Mouse (Mus musculus): ENCODE data around the gene Sowaha.
A peak's percentile ranks its signal among the peaks of the same experiment; 100 is the strongest.

Sowaha gene

DNA sequence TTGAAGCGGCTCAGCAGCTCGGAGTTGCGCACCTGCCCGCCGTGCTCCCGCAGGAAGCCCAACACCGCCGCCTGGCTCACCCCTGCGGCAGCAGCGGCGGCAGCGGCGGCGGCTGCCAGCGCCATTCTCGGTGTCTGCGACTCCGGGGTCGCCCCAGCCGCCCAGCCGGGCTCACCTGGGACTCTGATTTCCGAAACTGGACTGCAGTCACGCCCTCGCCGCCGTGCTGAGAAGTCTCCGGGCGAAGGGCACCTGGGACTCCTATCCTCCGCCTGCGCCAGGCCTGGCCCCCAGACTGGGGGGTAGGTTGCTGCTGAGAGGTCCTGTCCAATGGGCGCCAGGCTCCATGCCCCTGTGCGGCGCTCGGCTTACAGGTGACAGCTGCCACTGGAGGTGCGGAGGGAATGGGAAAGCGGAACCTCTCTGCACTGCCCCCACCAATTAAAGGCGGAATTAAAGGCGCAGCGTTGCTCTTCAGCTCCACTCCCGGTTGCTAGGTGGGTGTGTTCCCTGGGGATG is at the start of gene Sowaha, which contains the start of gene Gm9945:
Gene Sowaha, minus strand, starts transcription at position 492 of the 519 bp plus-strand sequence.
Gene Gm9945, plus strand, starts transcription at position 384 of the 519 bp plus-strand sequence.
- peak; percentile 69 to 77 for DNase-seq (ENCODE audit: low spot score in 2 of 2)

DNA sequence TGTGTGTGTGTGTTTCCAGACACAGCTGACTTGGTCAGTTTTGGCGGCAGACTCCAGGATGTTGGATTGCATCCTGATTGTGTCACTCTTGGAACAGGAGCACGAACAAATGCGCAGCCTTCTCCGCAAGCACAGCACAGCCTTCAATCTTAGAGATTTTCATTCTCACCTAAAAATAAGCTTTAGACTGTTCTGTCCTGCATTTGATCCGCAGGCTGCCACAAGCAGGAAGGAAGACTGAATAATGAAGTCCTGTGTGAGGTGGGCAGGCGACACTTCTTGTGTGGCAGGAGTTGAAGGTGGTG is 49.1 kb upstream of the Sowaha start:
- DNase-seq (ENCODE audit: low spot score in 2 of 2): peak in 1 of 2 experiments; percentile 60

DNA sequence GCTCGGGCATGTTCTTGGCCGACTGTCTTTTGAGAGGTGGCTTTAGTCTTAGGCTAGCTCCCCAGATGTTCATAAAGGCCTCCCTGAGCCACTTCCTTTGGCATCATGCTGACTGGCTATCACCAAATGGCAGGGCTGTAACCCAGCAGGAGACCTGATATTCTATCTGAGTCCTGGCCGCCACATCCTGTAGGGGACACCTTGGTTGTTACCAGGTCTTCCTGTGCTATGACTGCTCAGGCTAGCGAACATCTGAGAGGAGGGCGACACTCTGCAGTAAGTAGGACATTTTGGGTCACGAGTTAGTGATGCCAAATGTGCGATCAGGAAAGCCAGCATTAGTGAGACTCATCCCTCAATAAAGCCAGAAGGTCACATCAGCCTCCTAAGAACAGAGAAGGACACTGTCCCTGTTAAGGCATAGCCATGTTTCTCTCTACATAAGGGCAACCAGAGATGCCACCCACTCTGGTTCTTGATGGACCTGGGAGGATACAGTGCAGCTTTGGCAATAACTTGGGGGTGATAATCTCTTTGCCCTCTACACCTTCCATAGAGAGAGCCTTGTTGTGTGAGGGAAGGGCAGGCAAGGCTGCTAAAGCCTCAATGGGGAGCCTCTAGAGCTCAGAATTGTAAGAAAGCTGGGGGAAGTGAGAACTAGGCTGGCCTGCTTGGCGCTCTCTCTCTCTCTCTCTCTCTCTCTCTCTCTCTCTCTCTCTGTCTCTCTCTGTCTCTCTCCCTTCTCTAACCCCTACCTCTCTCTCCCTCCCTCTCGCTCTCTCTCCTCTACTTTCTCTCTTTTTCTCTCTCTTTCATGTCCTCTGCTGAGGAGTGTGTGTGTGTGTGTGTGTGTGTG is 48.6 kb upstream of the Sowaha start:
- no peak for DNase-seq (ENCODE audit: low spot score in 2 of 2)

DNA sequence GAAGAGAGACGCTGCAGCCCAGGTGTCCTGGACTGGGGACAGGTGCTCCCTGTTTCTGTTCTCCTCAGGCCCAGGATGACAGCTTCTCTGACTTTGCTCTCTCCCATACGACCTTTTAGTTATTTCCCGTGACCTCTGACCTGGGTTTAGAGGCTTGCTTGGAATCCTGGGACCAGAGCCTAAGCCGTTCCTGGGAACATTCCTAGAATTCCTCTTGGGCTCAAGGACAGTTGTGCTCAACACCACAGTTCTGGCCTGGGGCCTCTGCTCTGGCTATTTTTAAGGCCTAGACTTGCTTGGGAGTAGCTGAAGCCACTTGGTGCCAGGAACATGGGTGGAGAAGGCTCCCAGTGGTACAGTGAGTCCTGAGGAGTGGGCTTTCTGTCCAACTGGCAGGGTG is 45.4 kb upstream of the Sowaha start:
- no peak for DNase-seq (ENCODE audit: low spot score in 2 of 2)

DNA sequence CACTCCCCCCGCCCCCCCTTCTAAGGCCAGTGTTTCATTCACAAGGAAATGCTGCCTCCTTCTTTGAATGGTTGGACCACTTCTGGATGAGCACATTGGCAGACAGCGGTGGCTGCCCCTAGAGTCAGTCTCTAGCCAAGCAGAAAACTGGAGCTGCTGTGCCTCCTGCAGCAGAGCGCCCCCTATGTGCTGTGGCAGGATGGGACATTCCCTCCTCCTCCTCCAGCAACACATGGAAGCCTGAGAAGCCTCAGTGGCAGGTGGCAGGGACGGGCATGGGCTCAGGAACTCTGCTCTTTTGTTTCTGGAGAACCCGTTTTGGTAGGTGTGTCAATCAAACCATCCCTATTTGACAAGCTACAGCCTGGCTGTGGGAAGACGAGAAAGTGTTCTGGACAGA is 44.8 kb upstream of the Sowaha start:
- no peak for DNase-seq (ENCODE audit: low spot score in 2 of 2)

DNA sequence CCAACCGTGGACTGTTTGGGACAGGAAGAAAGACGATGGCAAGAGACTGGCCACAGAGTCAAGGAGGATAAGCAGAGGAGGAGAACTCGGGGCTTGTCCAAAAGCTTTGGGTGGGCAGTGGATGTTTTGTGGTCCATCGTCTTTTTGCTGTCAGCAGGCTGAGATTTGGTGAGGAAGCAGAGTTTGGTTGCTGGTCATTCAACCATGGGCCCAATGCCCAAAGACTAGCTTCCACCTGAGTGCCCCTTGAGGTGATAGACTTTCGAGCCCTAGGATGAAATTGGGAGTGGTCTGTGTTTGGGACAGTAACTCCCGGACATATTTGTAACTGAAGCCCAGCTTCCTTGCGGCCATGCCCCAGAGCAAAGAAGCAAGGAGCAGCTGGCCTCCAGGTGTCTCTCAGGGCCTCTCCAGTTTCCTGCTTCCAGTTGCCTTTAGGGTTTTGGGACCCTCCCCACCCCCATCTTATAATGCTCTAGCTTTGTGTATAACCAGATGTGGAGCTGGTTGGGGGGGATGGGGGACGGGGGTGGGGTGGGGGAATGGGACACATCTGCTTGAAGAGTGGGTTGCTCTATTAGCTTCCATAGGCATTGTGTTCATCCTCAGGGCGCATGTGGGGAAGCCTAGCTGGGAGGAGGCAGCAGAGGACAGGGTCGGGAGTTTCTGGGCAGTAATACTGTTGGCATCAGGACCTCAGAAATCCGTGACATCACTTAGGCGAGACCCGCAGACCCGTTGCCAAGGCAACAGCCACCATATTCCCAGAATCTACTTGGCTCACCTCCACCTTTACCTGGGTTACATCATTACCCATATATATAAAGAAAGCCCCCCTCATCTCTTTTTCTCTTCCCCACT is 43.7 kb upstream of the Sowaha start:
- DNase-seq (ENCODE audit: low spot score in 2 of 2): no peak

DNA sequence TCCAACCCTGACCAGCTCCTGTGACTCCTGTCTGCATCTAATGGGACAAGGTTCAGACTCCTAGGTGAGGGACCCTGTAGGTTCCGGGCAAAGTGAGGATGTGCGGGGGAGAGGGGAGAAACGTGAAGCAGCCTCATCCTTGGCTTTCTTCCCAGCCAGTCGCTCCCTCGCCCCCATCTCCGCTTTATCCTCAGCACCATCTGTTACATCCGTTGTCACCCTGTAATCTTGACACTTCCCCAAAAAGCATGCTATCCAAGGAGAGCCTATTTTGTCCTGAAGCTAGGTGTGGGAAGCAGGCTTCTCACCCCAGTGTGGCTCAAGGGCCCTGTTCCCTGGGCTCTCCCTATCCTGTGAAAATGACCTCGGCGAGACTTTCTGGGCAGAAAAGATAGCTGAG is 42.9 kb upstream of the Sowaha start:
- DNase-seq (ENCODE audit: low spot score in 2 of 2): peak; percentile 64 to 85

DNA sequence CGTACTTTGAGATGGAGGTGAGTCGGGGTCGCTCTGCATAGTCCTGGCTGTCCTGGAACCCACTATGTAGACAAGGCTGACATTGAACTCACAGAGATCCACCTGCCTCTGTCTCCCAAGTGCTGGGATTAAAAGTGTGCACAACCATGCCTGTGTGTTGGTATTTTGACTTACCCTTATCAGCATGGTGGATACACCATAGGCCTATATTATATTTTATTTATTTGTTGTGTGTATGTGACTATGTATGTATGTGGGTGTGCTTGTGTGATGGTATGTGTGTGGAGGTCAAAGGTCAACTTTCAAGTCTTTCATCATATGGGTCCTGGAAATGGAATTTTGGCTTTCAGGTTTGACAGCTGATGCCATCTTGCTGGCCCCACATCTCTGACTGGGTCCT is 42.3 kb upstream of the Sowaha start:
- DNase-seq (ENCODE audit: low spot score in 2 of 2): no peak

DNA sequence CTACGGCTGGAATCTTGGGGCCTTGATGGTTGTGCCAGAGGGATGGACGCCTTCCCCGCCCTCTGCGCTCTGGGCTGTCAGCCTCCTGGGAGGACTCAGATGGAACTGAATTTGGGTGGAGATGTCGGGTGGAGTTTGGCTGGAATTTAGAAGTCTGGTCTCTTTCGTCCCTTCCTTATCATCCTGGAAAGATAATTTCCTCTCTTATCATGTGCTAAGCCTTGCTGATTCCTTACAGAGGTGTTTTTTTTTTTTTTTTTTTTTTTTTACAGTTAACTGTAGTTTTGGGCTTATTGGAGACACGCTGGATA is 41.7 kb upstream of the Sowaha start:
- no peak for DNase-seq (ENCODE audit: low spot score in 2 of 2)

DNA sequence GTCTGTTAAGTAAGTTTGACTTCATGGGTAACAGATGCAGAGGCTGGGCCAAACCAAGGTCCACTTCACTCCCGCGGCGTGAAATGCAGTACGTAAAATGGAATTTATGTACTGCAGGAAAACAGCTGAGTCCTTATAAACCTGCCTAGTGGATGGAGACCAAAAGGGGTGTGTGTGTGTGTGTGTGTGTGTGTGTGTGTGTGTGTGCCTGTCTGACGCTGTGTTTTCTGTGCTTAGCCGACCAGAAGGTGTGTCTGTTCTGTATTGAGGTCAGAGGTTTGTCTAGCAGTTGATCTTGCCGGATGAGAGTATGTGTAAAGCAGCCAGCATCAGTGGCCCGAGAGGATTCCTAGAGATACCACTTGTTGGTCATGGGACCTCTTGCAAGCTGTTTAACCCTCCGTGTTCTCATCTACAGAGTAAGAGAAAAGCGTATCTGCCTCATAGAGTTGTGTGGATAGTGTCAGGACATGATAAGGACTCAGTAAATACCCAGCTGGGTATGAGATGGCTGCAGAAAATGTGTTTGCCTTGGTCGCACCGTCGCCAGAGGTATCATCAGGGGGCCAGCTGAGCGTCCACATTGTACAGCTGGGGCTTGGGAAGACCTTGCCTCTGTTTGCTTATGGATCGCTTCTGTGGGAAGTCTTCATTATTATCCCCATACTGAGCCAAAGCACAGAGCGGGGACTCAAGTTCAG is 41.2 kb upstream of the Sowaha start:
- DNase-seq (ENCODE audit: low spot score in 2 of 2): peak in 1 of 2 experiments; percentile 49

DNA sequence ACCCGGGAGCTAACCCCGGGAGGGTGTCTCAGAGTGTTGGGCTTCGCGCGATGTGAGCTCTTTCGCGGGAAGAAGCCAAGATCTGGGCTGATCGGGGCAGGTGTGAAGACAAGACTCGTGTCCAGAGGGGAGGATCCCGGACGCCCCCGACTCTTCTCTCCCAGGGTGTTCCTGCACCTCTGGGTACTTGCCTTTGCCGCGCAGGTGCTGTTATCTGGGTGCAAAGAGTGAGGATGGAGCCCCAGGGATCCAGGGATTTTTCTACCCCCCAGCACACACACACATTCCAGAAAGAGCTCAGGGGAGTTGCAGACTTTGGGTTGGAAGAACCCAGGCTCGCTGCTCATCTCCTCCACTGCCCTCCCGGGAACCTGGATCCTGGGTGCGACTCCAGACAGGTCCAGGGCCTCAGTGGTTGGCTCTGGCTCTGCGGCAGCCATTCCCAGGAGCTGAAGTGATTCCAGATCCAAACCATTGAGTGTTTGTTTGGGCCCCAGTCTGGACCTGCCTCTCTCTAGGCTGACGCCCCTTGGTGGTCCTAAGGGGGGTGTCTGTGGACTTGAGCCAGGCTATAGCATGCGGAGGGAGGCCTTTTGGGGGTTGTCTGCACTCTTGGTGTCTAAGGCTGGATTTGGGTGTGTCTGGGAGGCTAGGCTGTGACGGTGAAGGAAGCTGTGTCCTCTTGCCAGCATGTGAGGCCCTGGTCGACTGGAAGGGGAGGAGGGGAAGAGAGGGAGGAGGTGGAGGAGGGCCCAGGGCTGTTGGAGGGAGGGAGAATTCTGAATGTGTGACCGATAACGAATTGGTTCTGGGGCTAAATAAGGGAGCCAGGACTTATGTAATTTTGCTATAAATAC is 40.3 kb upstream of the Sowaha start:
- DNase-seq (ENCODE audit: low spot score in 2 of 2): peak; percentile 58 to 81

DNA sequence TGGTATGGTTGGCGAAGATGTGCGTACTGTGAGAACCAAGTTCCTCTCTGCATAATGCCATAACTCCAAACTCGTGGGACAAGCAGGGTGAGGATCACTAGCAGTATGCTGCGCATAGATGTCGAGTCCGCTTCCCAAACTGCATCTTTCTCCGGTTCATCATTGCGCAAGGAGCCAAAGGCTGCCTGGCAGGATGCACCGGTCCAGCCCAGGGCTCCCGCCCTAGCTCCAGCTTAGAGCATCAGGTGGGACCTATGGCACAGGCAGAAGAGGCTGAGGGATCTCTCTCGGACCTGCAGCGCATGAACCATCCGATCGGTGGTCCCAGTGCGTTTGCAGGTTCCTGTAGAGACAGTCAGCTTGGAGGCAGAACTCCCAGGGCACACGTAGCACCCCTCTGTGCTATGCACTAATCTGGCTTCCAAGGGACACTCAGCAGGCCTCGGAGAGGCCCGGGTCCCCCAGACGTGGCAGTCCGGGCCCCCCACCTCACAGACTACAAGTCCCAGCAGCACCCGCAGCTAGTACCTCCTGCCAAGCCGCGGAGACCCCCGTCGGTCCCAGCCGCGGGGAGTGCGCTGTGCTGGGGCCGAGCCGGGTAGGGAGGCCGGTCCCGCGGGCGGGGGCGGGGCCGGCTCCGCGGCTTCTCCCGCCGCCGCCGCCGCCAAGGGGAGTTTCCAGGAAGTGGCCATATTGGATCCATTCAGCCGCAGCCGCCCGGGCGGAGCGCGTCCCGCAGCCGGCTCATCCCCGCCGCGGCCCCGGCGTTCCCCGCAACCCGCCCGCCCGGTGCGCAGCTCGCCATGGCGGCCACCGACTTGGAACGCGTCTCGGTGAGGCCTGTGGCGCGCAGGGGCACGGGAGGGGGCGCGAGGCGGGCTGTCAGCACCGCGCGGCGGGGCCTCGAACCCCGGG is 39.4 kb upstream of the Sowaha start, which contains the start of gene Sept8:
Gene Sept8, plus strand, starts transcription at position 51 of the 915 bp plus-strand sequence.
- DNase-seq (ENCODE audit: low spot score in 2 of 2): peak in 1 of 2 experiments; percentile 53

DNA sequence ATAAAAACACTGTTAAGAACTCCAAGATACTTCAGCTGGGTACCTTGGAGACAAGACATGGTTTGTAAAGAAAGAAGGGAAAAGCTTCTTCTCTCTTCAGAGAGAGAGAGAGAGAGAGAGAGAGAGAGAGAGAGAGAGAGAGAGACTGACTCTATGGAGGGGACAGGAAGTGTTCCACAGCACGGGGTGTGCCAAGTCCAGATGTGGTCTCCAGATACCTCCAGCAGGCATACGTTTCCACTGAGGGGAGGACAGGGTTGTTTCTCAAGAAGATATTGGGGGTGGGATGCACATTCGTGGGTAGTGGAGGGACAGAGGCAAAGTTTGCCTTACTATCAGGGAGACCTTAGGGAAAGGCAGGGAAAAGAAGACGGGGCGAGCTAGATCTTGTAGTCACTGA is 38.7 kb upstream of the Sowaha start:
- DNase-seq (ENCODE audit: low spot score in 2 of 2): no peak

DNA sequence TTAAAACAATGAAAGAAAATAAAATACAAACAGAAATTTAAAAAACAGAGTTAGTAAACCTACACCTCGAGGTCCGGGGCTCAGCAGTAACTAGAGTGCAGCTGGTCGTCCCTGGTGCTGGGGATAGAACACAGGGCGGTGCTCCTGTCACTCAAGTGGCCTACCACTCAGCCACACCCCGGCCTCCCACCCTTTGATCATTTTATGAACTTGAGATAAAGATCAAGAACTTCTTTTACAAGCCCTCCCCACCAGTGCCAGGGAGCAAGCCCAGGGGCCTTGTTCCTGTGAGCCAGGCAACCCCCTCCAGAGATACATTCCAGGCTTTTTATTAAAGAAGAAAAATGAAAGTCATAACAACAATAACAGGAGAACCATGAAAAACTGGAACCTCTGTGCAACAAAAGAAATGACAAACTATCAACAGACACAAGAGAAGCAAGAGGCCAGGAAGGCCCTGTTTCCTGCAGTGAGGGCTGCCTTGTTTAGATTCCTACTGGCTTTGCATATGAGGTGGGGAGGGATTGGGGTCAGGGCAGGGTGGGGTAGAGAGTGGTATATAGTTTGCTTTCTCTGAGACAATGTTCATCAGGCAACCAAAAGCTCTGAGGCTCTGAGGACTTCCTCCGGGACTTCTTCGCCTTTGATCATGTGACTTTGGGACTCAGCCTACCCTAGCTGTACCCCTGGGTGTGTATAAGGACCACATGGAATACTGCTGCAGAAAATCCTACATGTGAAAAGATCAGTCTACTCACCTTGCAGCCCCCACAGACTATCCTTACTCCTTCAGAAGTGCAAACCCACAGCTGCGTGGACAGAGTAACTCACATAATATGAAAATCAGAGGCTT is 36.9 kb upstream of the Sowaha start:
- DNase-seq (ENCODE audit: low spot score in 2 of 2): no peak

DNA sequence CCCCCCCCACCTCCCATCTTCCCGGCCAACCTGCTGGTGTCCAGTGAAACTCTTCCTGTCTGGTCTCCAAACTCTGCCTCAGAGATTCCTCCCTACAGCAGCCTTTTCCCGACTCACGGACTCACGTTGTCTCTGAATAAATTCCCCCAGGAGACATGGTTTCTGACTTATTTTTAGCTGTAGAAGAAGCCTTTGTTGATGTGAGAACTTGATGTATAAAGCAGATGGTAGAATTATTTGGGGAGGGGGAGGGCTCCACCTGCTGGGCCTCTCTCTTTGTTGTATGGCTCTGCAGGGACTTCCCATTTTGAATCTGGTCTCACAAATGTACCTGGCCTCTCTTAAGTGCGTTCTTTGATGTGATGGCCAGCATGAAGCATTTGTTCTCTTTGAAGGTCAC is 30.3 kb upstream of the Sowaha start:
- DNase-seq (ENCODE audit: low spot score in 2 of 2): no peak

DNA sequence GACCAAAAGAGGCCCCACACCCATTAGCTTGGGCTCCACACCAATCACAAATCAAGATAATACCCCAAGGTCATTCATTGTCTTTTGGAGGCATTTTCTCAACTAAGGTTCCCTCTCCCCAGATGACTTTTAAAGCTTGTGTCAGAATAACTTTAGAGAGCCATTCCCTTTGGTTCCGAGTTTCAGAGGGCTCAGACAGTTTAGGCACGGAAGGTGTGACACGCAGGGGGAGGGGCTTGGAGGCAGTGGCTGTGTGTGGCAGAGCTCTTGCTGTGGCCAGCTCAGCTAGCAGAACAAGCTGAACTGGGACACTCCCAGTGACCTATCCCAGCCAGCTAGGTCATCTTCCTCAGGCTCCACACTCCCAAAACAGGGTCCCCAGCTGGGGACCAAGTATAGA is 28.5 kb upstream of the Sowaha start:
- no peak for DNase-seq (ENCODE audit: low spot score in 2 of 2)

DNA sequence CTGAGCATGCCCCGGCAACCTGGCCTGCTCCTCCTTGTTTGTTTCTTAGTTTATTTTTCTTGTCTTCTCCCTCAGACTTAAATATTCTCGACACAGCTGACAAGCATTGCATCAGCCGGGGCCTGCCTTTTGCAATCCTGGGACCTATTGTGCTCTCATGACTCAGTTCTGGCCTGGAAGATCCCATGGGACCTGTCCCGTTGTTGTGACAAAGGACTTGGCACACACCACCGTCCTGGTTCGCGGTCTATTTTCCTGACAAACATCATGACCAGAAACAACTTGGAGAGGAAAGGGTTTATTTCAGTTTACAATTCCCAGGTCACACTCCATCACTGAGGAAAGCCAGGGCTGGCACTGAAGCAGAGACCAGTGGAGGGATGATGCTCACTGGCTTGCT is 28.1 kb upstream of the Sowaha start:
- DNase-seq (ENCODE audit: low spot score in 2 of 2): no peak

DNA sequence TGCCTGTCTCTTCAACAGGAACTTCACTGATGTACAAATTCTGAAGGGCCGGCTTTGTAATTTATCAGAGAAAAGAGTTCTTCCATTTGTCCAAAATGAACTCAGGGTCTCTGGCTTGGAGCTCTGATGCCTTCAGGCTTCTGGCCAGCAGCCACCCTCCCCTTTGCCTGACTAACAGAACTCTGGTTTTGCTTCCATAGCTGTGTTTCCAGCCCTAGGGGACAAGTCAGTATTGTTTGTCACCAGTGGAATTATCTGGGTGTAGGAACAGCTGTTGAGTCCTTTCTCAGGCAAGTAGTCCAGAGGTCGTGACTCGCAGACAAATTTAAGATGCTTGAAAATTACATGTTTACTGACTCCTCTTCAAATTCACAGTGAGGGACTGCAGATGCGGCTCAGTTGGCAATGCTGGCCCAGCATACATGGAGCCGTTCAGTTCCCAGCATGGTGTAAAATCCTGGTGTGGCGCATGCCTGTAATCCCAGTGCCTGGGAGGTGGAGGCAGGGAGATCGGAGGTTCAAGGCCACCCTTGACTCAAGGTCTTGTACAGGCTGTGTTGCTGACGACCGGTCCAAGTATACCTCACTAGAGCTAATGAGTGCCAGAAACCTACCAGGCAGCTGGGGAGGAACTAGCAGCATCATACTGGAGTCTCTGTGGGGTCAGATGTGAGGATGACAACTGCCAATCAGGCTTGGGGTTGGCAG is 27.2 kb upstream of the Sowaha start:
- no peak for DNase-seq (ENCODE audit: low spot score in 2 of 2)
